Mouse (Mus musculus) ES-E14 (cell line): ENCODE results near the gene Spata31d1d.

Source experiments
- MAFK ChIP-seq: IDR thresholded peaks from 2 replicates; pipeline ENCODE4 v1.6.1; 2014; ENCODE audit warnings: mild to moderate bottlenecking, low read depth, low read length, inconsistent platforms; ENCODE audit not compliant: insufficient read depth
- ZNF384 ChIP-seq: IDR thresholded peaks from 2 replicates; pipeline ENCODE4 v1.6.1; 2012; ENCODE audit warnings: low read depth, low read length, inconsistent platforms

DNA sequence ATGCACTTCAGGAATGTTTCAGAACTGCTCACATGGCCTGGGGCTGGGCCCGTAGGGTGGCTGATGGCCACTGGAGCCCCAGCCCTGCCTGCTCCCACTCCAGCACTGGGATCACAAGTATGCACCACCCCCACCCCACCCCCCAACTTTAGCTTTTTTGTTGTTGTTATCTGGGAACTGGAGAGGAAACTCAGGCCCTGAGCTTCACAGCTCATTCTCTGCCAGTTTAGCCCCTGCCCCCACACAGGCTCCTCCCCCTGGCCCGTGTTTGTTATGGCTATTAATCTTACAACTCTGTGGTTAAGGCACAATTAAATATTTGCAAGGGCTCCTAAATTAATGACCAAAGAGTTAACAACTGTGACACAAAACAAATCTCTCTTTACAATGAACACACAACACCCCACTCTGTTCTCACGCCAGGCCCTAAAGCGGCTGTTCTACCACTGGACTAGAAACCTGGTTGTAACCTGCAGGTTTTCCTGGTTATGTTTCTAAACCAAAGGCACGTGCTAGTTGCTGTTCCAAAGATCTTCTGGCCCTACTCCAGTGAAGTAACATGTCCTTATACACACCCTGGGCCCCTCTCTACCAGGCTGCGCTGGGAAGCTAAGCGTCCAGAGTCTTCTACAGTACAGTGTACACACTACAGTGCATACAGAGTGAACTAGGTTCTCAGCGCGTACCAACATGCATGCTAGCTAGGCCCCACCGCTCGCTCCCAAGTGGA is 35.4 kb upstream of the Spata31d1d start:
- TF ChIP-seq MAFK, result no peak
- TF ChIP-seq ZNF384, result no peak
